In the genomic region with DNA sequence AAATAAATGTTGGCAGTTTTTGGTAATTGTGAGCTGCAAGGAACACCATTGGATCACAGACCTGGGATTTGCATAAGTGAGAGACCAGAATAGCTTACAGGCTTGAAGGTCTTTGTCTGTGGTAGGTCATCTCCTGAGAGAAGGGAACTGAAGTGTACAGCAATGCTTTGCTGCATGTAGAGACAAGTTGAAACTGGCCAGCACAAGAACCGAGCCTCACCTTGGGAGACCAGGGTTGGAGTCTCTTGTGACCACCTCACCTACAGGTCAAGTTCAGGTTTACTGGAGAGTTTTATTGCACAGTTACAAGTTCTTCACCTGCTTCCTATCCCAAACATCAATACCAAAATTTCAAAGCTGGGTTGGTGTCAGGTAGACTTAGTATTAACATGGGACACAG, we compare ENCODE assay signal across 23 mouse cellular contexts. TPM values are rescaled to one million over a fixed set of nuclear protein-coding genes. Genes with fewer than 3 reads are reported as not detected.
"Had no signal": no experiment of that assay in that cellular context is flagged by ENCODE, and none has a peak within 500 bp of the region (broad histone marks: within the 10 kb centered on the region; RNA-seq: fewer than 3 reads in every experiment).

No protein-coding gene starts in this region.

- H3K4me1 ChIP-seq: stomach, embryonic 15.5 days had no signal

- H3K27me3 ChIP-seq: neural tube, embryonic 13.5 days; neural tube, embryonic 15.5 days; stomach, embryonic 15.5 days had no signal

- H3K4me3 ChIP-seq: neural tube, embryonic 13.5 days; neural tube, embryonic 15.5 days; stomach, embryonic 15.5 days had no signal

- H3K9me3 ChIP-seq: neural tube, embryonic 13.5 days; neural tube, embryonic 15.5 days; stomach, embryonic 15.5 days had no signal

- H3K4me2 ChIP-seq: neural tube, embryonic 13.5 days; neural tube, embryonic 15.5 days; stomach, embryonic 15.5 days had no signal

- H3K36me3 ChIP-seq: stomach, embryonic 15.5 days had no signal

- H3K27ac ChIP-seq: neural tube, embryonic 13.5 days; neural tube, embryonic 15.5 days; stomach, embryonic 15.5 days; stomach, postnatal 0 days had no signal

- DNase-seq: retina, postnatal 1 day; right cerebral cortex, adult 18-20 months; right cerebral cortex, postnatal 14 days; right cerebral cortex, postnatal 25 days; right cerebral cortex, postnatal 4 days; spleen, adult 18-20 months; thymus, adult 18-20 months; thymus, adult 2 months; thymus, postnatal 14 days; thymus, postnatal 25 days; thymus, postnatal 36 days; thymus, postnatal 4 days had no signal

- H3K9ac ChIP-seq: neural tube, embryonic 13.5 days; neural tube, embryonic 15.5 days; stomach, embryonic 15.5 days had no signal

RNA-seq across cellular contexts. Expression of gene Spata19, which starts 57.4 kb away (rescaled TPM):
- total RNA-seq: neutrophil, adult 5-6 weeks had no signal
- polyA plus RNA-seq: neural tube, embryonic 13.5 days; neural tube, embryonic 14.5 days; neural tube, embryonic 15.5 days; small intestine, adult 2 months; spleen, adult 2 months; stomach, embryonic 14.5 days; stomach, embryonic 15.5 days; stomach, embryonic 16.5 days; stomach, postnatal 0 days; urinary bladder, adult 2 months had no signal
